Mouse (Mus musculus): ENCODE data around the gene Phactr3. TPM values are rescaled to one million over a fixed set of nuclear protein-coding genes. Genes with fewer than 3 reads are reported as not detected.

Gene Phactr3
- total and polyA plus RNA-seq, 3 experiments, result 0.39 to 1.3 (median 0.64) TPM

GRCm38 (mm10) chr2:178247274-178247673, 128.5 kb downstream of the Phactr3 start:
- Histone ChIP-seq H3K4me1 (ENCODE audit: control insufficient read depth, insufficient read depth, low read length) (no peaks in the 10 kb centered on the region), H3K36me3 (ENCODE audit: control insufficient read depth, insufficient read depth, low read length) (no peaks in the 10 kb centered on the region), H3K27ac (no peak overlapping the region), H3K27me3 (ENCODE audit: control insufficient read depth, insufficient read depth, low read length) (no peaks in the 10 kb centered on the region), H3K9ac (ENCODE audit: low read depth, low read length) (no peak overlapping the region), H3K79me2 (replicated peaks; ENCODE audit: control insufficient read depth, insufficient read depth, low read length) (no peaks in the 10 kb centered on the region), H3K4me3 (no peak overlapping the region)
- WGBS, result 41% methylated on average over 8 of the region's 8 CpGs
- no peak for TF ChIP-seq EP300 (IDR thresholded peaks at IDR 0.05; ENCODE audit: insufficient read depth, low read depth, low read length)
- TF ChIP-seq POLR2A (IDR thresholded peaks at IDR 0.05; ENCODE audit: insufficient read depth, low read depth, low read length), result no peak
- TF ChIP-seq CTCF (IDR thresholded peaks at IDR 0.05), result peak; percentile 16; the same call in 1 of the 2 replicates
- DNase-seq, result no peak
- intact Hi-C loops (cut with DNase I), result no loop called here

GRCm38 (mm10) chr2:178257117-178257825, 138.5 kb downstream of the Phactr3 start:
- no peak overlapping the region for H3K27ac ChIP-seq
- TF ChIP-seq CTCF (IDR thresholded peaks at IDR 0.05) (no peak), EP300 (IDR thresholded peaks at IDR 0.05; ENCODE audit: insufficient read depth, low read depth, low read length) (no peak)
- no peaks in the 10 kb centered on the region for H3K27me3 ChIP-seq (ENCODE audit: control insufficient read depth, insufficient read depth, low read length)
- no peaks in the 10 kb centered on the region for H3K4me1 ChIP-seq (ENCODE audit: control insufficient read depth, insufficient read depth, low read length)
- WGBS, result 15% methylated on average over 3 of the region's 3 CpGs
- intact Hi-C loops (cut with DNase I), result no loop called here
- no peaks in the 10 kb centered on the region for H3K36me3 ChIP-seq (ENCODE audit: control insufficient read depth, insufficient read depth, low read length)
- no peak overlapping the region for H3K4me3 ChIP-seq
- no peak overlapping the region for H3K9ac ChIP-seq (ENCODE audit: low read depth, low read length)
- no peak for DNase-seq
- H3K79me2 ChIP-seq (replicated peaks; ENCODE audit: control insufficient read depth, insufficient read depth, low read length), result no peaks in the 10 kb centered on the region

- DNase-seq, result no peak
- Histone ChIP-seq H3K79me2 (replicated peaks; ENCODE audit: control insufficient read depth, insufficient read depth, low read length) (no peaks in the 10 kb centered on the region), H3K27ac (no peak overlapping the region), H3K27me3 (ENCODE audit: control insufficient read depth, insufficient read depth, low read length) (no peaks in the 10 kb centered on the region), H3K9ac (ENCODE audit: low read depth, low read length) (no peak overlapping the region), H3K36me3 (ENCODE audit: control insufficient read depth, insufficient read depth, low read length) (no peaks in the 10 kb centered on the region), H3K4me1 (ENCODE audit: control insufficient read depth, insufficient read depth, low read length) (no peaks in the 10 kb centered on the region), H3K4me3 (no peak overlapping the region)
- intact Hi-C loops (cut with DNase I), result no loop called here
- WGBS, result 10% methylated on average over 1 of the region's 2 CpGs
- TF ChIP-seq EP300 (IDR thresholded peaks at IDR 0.05; ENCODE audit: insufficient read depth, low read depth, low read length) (no peak), CTCF (IDR thresholded peaks at IDR 0.05) (no peak), POLR2A (IDR thresholded peaks at IDR 0.05; ENCODE audit: insufficient read depth, low read depth, low read length) (no peak)
These were observed 139.3 kb downstream of the Phactr3 start for GRCm38 (mm10) chr2:178257986-178258555.

GRCm38 (mm10) chr2:178263055-178263454, 144.3 kb downstream of the Phactr3 start:
- H3K79me2 ChIP-seq (replicated peaks; ENCODE audit: control insufficient read depth, insufficient read depth, low read length), result no peaks in the 10 kb centered on the region
- TF ChIP-seq POLR2A (IDR thresholded peaks at IDR 0.05; ENCODE audit: insufficient read depth, low read depth, low read length) (no peak), EP300 (IDR thresholded peaks at IDR 0.05; ENCODE audit: insufficient read depth, low read depth, low read length) (no peak), CTCF (IDR thresholded peaks at IDR 0.05) (no peak)
- H3K27me3 ChIP-seq (ENCODE audit: control insufficient read depth, insufficient read depth, low read length), result no peaks in the 10 kb centered on the region
- H3K4me1 ChIP-seq (ENCODE audit: control insufficient read depth, insufficient read depth, low read length), result no peaks in the 10 kb centered on the region
- no peak overlapping the region for H3K4me3 ChIP-seq
- WGBS, result 65% methylated on average over 4 of the region's 4 CpGs
- intact Hi-C loops (cut with DNase I), result no loop called here
- H3K36me3 ChIP-seq (ENCODE audit: control insufficient read depth, insufficient read depth, low read length), result no peaks in the 10 kb centered on the region
- no peak overlapping the region for H3K9ac ChIP-seq (ENCODE audit: low read depth, low read length)
- DNase-seq, result no peak
- H3K27ac ChIP-seq, result no peak overlapping the region

- intact Hi-C loops (cut with DNase I), result loop anchor here (1.0 kb wide), 2 partner anchors 127 to 162 kb away; no protein-coding TSS in a partner anchor
These were observed 145.6 kb downstream of the Phactr3 start for GRCm38 (mm10) chr2:178264389-178264788.

GRCm38 (mm10) chr2:178265454-178265853, 146.7 kb downstream of the Phactr3 start:
- Histone ChIP-seq H3K4me1 (ENCODE audit: control insufficient read depth, insufficient read depth, low read length) (no peaks in the 10 kb centered on the region), H3K79me2 (replicated peaks; ENCODE audit: control insufficient read depth, insufficient read depth, low read length) (no peaks in the 10 kb centered on the region), H3K27ac (no peak overlapping the region), H3K36me3 (ENCODE audit: control insufficient read depth, insufficient read depth, low read length) (no peaks in the 10 kb centered on the region), H3K27me3 (ENCODE audit: control insufficient read depth, insufficient read depth, low read length) (no peaks in the 10 kb centered on the region), H3K4me3 (no peak overlapping the region), H3K9ac (ENCODE audit: low read depth, low read length) (no peak overlapping the region)
- intact Hi-C loops (cut with DNase I), result no loop called here
- TF ChIP-seq CTCF (IDR thresholded peaks at IDR 0.05), result no peak
- no peak for TF ChIP-seq EP300 (IDR thresholded peaks at IDR 0.05; ENCODE audit: insufficient read depth, low read depth, low read length)
- TF ChIP-seq POLR2A (IDR thresholded peaks at IDR 0.05; ENCODE audit: insufficient read depth, low read depth, low read length), result no peak
- 19% methylated on average over 2 of the region's 2 CpGs for WGBS
- peak in 1 of 2 experiments; percentile 39 for DNase-seq

More at GRCm38 (mm10) chr2:178264389-178264788, 145.6 kb downstream of the Phactr3 start:
- H3K9ac ChIP-seq (ENCODE audit: low read depth, low read length), result no peak overlapping the region
- WGBS, result 8% methylated on average over 8 of the region's 8 CpGs
- no peaks in the 10 kb centered on the region for H3K27me3 ChIP-seq (ENCODE audit: control insufficient read depth, insufficient read depth, low read length)
- no peaks in the 10 kb centered on the region for H3K4me1 ChIP-seq (ENCODE audit: control insufficient read depth, insufficient read depth, low read length)
- TF ChIP-seq POLR2A (IDR thresholded peaks at IDR 0.05; ENCODE audit: insufficient read depth, low read depth, low read length) (no peak), CTCF (IDR thresholded peaks at IDR 0.05) (peak; percentile 80), EP300 (IDR thresholded peaks at IDR 0.05; ENCODE audit: insufficient read depth, low read depth, low read length) (0 out of 2 replicates have a peak, but pooled peaks have one; percentile 33)
- H3K27ac ChIP-seq, result no peak overlapping the region
- no peaks in the 10 kb centered on the region for H3K79me2 ChIP-seq (replicated peaks; ENCODE audit: control insufficient read depth, insufficient read depth, low read length)
- H3K4me3 ChIP-seq, result no peak overlapping the region
- no peaks in the 10 kb centered on the region for H3K36me3 ChIP-seq (ENCODE audit: control insufficient read depth, insufficient read depth, low read length)
- DNase-seq, result peak; percentile 53 to 76

Measured in heart, adult 2 months (tissue).